Mouse (Mus musculus): ENCODE measurements around the gene Tarbp1.

The Tarbp1 gene

GRCm38 (mm10) chr8:126420834-126421233 is 54.0 kb downstream of the Tarbp1 start:
- 76% methylated on average over 3 of the region's 3 CpGs for WGBS

DNA sequence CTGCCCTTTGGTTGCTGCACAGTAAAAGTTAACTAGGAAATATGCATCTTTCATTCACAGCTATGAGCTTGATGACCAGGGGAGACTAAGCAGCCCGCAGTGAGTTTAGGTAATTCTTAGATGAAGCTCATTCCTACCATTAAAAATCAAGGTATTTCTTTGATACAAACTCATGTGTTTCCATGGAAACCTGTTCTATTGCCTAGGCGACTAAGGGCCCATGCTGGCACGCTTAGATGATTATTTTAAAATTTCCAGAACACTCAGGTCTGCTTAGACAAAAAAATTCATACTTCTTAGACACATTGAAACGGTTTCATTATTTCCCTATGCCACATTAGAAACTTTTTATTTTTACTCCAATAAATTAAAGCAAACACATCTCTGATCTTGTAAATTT is 69.8 kb downstream of the Tarbp1 start:
- whole genome bisulfite sequencing = 54% methylated on average over 4 of the region's 4 CpGs

GRCm38 (mm10) chr8:126398349-126398748 is 76.5 kb downstream of the Tarbp1 start:
- WGBS = 81% methylated on average over 3 of the region's 3 CpGs

- 36% methylated on average over 5 of the region's 5 CpGs for WGBS
Observed at GRCm38 (mm10) chr8:126395917-126396316, 78.9 kb downstream of the Tarbp1 start.

- WGBS = 59% methylated on average over 9 of the region's 9 CpGs
Observed at GRCm38 (mm10) chr8:126395386-126395785, 79.5 kb downstream of the Tarbp1 start.

GRCm38 (mm10) chr8:126391541-126391940 is 83.3 kb downstream of the Tarbp1 start:
- WGBS = 36% methylated on average over 2 of the region's 2 CpGs

DNA sequence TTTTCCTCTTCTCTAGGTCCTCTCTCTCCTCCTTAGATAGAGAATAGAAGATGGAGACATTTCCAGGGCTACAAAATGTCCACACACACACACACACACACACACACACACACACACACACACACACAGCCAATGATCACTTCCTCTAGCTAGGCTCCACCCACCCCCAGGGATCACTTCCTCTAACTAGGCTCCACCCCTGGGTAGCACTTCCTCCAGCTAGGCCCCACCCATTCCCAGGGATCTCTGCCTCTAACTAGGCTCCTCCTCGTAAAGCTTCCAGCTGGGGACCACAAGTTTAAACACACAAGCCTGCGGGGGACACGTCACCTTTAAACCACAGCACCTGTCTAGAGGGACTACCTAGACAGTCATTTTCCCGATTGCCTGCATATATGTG is 87.3 kb downstream of the Tarbp1 start:
- WGBS = 92% methylated on average over 4 of the region's 4 CpGs

GRCm38 (mm10) chr8:126382749-126383148 is 92.1 kb downstream of the Tarbp1 start:
- WGBS = 37% methylated on average over 5 of the region's 5 CpGs

DNA sequence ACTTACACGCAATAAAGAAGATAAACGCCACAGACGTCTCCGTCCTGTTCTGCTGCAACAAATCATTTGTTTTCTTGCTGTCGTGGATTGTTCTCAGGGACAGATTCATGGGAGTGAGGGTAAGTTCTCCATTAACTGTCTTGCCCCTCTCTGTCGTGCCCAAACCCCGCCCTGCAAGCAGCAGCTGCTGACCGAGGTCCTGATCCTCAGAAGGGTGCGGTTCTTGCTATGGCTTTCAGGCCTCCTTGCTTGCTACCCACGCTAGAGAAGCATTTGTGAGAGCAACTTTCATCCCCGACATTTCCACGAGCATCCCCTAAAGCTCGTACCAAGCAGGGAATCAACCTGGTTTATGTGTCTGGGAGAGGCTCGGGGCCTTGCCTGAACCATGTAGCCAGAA is 92.6 kb downstream of the Tarbp1 start:
- 58% methylated on average over 14 of the region's 14 CpGs for WGBS

DNA sequence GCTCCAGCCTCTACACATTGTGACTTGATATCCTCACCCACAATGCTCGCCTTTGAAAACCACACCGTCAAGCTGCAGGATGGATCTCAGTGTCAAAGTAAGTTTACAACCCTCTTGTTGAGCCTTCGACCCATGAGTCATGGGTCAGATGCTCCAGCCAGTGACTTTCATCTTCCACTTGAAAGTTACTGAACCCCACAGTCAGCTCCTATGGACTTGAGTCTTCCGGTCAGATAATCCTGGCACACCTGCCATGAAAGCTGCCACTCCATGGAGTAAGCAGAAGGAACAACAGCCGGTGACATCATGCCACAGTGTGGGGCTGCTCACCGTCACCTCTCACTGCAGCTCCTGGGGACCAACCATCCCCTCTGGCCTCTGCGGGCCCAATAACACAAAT is 93.6 kb downstream of the Tarbp1 start:
- WGBS = 86% methylated on average over 7 of the region's 7 CpGs

GRCm38 (mm10) chr8:126380141-126380540 is 94.7 kb downstream of the Tarbp1 start:
- 61% methylated on average over 2 of the region's 2 CpGs for WGBS

DNA sequence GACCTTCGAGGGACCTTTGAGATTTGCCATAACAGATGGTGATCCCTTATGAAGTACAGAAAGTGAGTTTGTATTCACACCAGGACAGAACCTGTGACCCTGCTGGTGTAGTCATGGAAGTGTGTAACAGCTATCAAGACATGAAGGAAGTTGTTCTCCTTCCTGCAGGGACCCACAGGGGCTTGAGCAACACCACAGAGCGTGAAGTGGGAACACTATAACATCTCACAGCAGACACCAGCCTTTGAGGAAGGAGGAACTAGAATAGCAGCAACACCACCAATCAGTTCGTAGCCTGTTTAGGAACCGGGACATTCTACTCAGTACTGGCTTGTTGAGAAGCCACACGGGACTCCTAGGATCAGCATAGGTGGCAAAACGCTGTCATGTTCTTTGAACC is 95.3 kb downstream of the Tarbp1 start:
- WGBS = 86% methylated on average over 6 of the region's 6 CpGs
